Mouse (Mus musculus): ENCODE measurements around the gene Ncoa5. TPM values are rescaled to one million over a fixed set of nuclear protein-coding genes. Genes with fewer than 3 reads are reported as not detected.
A peak's percentile ranks its signal among the peaks of the same experiment; 100 is the strongest.

Ncoa5 gene
- polyA plus RNA-seq, 1 experiment from 2014 or later, result 49.5 TPM

DNA sequence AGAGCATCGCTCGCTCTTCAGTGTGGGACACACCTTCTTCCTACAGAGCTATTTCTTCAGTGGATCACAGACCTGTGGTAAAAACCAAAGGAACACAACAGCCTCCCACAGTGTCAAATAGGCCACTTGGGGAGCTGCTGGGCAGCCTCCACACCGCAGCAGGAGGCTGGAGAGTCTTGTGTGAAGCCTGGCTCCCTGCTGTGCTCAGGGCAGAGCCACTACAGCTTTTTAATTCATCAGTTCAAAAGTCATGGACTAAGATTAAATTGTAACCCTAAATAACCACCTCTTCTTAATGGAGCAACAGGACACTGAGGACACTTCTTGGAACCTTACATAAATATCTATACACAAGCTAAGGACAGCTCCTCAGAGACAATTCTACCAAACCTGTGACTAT lies 31.6 kb downstream of the Ncoa5 start:
- Histone ChIP-seq H3K9ac (ENCODE audit: low read length) (no peak overlapping the region), H3K4me3 (replicated peaks; ENCODE audit: low read length) (no peak overlapping the region), H3K36me3 (ENCODE audit: control insufficient read depth, insufficient read depth, low read length) (peaks cover 17% of the 10 kb centered on the region), H3K4me1 (ENCODE audit: control insufficient read depth, insufficient read depth, low read length) (peaks cover 7% of the 10 kb centered on the region), H3K27me3 (ENCODE audit: control insufficient read depth, insufficient read depth, low read length) (peaks cover 8% of the 10 kb centered on the region), H3K4me2 (ENCODE audit: low read depth, low read length) (no peak overlapping the region), H3K9me3 (replicated peaks; ENCODE audit: control insufficient read depth, low read length) (no peaks in the 10 kb centered on the region), H3K27ac (ENCODE audit: low read length) (no peak overlapping the region)
- 84% methylated on average over 3 of the region's 3 CpGs for WGBS
- ATAC-seq (ENCODE audit: insufficient read depth, low FRiP score), result no peak

DNA sequence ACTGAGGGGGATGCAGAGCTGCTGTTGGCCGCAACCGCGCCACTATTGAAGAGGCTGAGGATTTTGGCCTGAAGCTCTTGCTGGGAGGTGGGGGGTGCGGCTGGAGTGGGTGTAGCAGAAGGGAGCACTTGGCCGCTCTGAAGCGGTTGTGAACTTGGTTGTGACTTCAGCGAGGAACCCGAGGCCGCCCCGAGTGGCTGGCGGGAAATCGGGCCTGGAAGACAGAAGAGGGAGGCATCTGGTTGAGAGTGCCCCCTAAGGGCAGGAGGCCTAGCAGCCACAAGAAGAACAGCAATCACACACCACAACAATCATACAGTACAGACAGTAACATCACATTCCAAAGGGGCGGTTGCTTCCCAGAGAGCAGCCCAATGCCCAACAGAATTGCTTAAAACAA lies 32.7 kb downstream of the Ncoa5 start:
- no peak overlapping the region for H3K27ac ChIP-seq (ENCODE audit: low read length)
- peaks cover 16% of the 10 kb centered on the region for H3K27me3 ChIP-seq (ENCODE audit: control insufficient read depth, insufficient read depth, low read length)
- no peak overlapping the region for H3K9ac ChIP-seq (ENCODE audit: low read length)
- ATAC-seq (ENCODE audit: insufficient read depth, low FRiP score), result no peak
- H3K4me2 ChIP-seq (ENCODE audit: low read depth, low read length), result no peak overlapping the region
- WGBS, result 92% methylated on average over 13 of the region's 13 CpGs
- H3K4me3 ChIP-seq (replicated peaks; ENCODE audit: low read length), result no peak overlapping the region
- H3K9me3 ChIP-seq (replicated peaks; ENCODE audit: control insufficient read depth, low read length), result no peaks in the 10 kb centered on the region
- peaks cover 16% of the 10 kb centered on the region for H3K4me1 ChIP-seq (ENCODE audit: control insufficient read depth, insufficient read depth, low read length)
- H3K36me3 ChIP-seq (ENCODE audit: control insufficient read depth, insufficient read depth, low read length), result peaks cover 9% of the 10 kb centered on the region

GRCm38 (mm10) chr2:164997721-164998428 lies 36.8 kb downstream of the Ncoa5 start:
- Histone ChIP-seq H3K4me2 (ENCODE audit: low read depth, low read length) (peak overlapping the region; percentile 62), H3K9ac (ENCODE audit: low read length) (peak overlapping the region; percentile 15), H3K9me3 (replicated peaks; ENCODE audit: control insufficient read depth, low read length) (no peaks in the 10 kb centered on the region), H3K27ac (ENCODE audit: low read length) (no peak overlapping the region), H3K27me3 (ENCODE audit: control insufficient read depth, insufficient read depth, low read length) (peaks cover 29% of the 10 kb centered on the region), H3K4me1 (ENCODE audit: control insufficient read depth, insufficient read depth, low read length) (peaks cover 16% of the 10 kb centered on the region), H3K36me3 (ENCODE audit: control insufficient read depth, insufficient read depth, low read length) (peaks cover 4% of the 10 kb centered on the region), H3K4me3 (replicated peaks; ENCODE audit: low read length) (peak overlapping the region; percentile 39)
- WGBS, result under 1% methylated on average over 52 of the region's 52 CpGs
- ATAC-seq (ENCODE audit: insufficient read depth, low FRiP score), result 0 out of 2 replicates have a peak, but pooled peaks have one; percentile 20

DNA sequence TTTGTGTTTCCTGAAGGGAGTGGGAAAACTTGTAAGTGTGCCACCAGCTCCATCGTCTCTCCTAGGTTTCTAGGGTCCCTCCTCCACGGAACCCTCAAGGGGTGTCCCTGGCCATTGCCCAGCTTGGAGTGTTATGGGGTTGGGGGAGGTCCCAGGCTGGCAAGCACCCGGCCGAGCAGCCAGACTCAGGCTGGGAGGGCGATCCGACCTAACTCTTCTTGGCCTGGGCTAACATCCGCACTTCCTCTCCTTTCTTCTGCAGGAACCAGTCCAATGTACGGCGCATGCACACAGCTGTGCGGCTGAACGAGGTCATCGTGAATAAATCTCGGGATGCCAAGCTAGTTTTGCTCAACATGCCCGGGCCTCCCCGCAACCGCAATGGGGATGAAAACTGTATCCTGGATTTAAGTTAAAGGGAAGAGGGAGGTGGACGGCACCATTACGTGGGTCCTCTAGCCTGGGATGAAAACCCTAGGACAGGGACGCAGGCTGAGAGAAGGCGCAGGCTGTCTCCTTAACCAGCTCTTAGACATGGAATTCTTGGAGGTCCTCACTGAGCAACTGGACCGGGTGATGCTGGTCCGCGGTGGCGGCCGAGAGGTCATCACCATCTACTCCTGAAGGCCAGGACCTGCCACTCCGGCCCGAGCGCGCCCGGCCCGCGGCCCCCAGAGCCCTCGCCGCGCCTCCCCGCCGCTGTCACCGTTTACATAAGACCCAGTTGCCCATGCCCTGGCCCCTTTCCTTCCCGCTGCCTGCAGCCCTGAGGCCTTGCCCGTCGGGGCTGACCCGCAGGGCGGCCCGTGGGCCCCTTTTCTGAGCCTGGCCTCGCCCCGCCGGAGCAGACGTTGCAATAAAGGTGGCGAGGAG lies 37.6 kb downstream of the Ncoa5 start:
- Histone ChIP-seq H3K4me3 (replicated peaks; ENCODE audit: low read length) (peak overlapping the region; percentile 39), H3K27ac (ENCODE audit: low read length) (no peak overlapping the region), H3K4me2 (ENCODE audit: low read depth, low read length) (peak overlapping the region; percentile 62), H3K9me3 (replicated peaks; ENCODE audit: control insufficient read depth, low read length) (no peaks in the 10 kb centered on the region), H3K36me3 (ENCODE audit: control insufficient read depth, insufficient read depth, low read length) (peaks cover 4% of the 10 kb centered on the region), H3K27me3 (ENCODE audit: control insufficient read depth, insufficient read depth, low read length) (peaks cover 29% of the 10 kb centered on the region), H3K4me1 (ENCODE audit: control insufficient read depth, insufficient read depth, low read length) (peaks cover 16% of the 10 kb centered on the region), H3K9ac (ENCODE audit: low read length) (peak overlapping the region; percentile 15)
- WGBS, result 10% methylated on average over 49 of the region's 49 CpGs
- no peak for ATAC-seq (ENCODE audit: insufficient read depth, low FRiP score)

- H3K27ac ChIP-seq (ENCODE audit: low read length), result no peak overlapping the region
- 77% methylated on average over 11 of the region's 11 CpGs for WGBS
- no peak for ATAC-seq (ENCODE audit: insufficient read depth, low FRiP score)
- H3K4me2 ChIP-seq (ENCODE audit: low read depth, low read length), result no peak overlapping the region
- H3K4me3 ChIP-seq (replicated peaks; ENCODE audit: low read length), result no peak overlapping the region
- H3K9me3 ChIP-seq (replicated peaks; ENCODE audit: control insufficient read depth, low read length), result no peaks in the 10 kb centered on the region
- peaks cover 29% of the 10 kb centered on the region for H3K27me3 ChIP-seq (ENCODE audit: control insufficient read depth, insufficient read depth, low read length)
- no peak overlapping the region for H3K9ac ChIP-seq (ENCODE audit: low read length)
- no peaks in the 10 kb centered on the region; the same call in 1 of the 2 replicates for H3K36me3 ChIP-seq (ENCODE audit: control insufficient read depth, insufficient read depth, low read length)
- H3K4me1 ChIP-seq (ENCODE audit: control insufficient read depth, insufficient read depth, low read length), result peaks cover 16% of the 10 kb centered on the region
Observed at GRCm38 (mm10) chr2:164995976-164996375, 38.7 kb downstream of the Ncoa5 start.

GRCm38 (mm10) chr2:164994659-164995428 lies 39.8 kb downstream of the Ncoa5 start:
- Histone ChIP-seq H3K9me3 (replicated peaks; ENCODE audit: control insufficient read depth, low read length) (no peaks in the 10 kb centered on the region), H3K4me3 (replicated peaks; ENCODE audit: low read length) (no peak overlapping the region), H3K36me3 (ENCODE audit: control insufficient read depth, insufficient read depth, low read length) (no peaks in the 10 kb centered on the region), H3K4me2 (ENCODE audit: low read depth, low read length) (no peak overlapping the region), H3K27ac (ENCODE audit: low read length) (no peak overlapping the region), H3K4me1 (ENCODE audit: control insufficient read depth, insufficient read depth, low read length) (peaks cover 16% of the 10 kb centered on the region), H3K9ac (ENCODE audit: low read length) (no peak overlapping the region), H3K27me3 (ENCODE audit: control insufficient read depth, insufficient read depth, low read length) (peaks cover 29% of the 10 kb centered on the region)
- no peak for ATAC-seq (ENCODE audit: insufficient read depth, low FRiP score)
- WGBS, result 53% methylated on average over 21 of the region's 21 CpGs

GRCm38 (mm10) chr2:164994156-164994555 lies 40.5 kb downstream of the Ncoa5 start:
- Histone ChIP-seq H3K27ac (ENCODE audit: low read length) (no peak overlapping the region), H3K36me3 (ENCODE audit: control insufficient read depth, insufficient read depth, low read length) (no peaks in the 10 kb centered on the region), H3K27me3 (ENCODE audit: control insufficient read depth, insufficient read depth, low read length) (peaks cover 29% of the 10 kb centered on the region), H3K9me3 (replicated peaks; ENCODE audit: control insufficient read depth, low read length) (no peaks in the 10 kb centered on the region), H3K4me3 (replicated peaks; ENCODE audit: low read length) (no peak overlapping the region), H3K4me1 (ENCODE audit: control insufficient read depth, insufficient read depth, low read length) (peaks cover 16% of the 10 kb centered on the region), H3K4me2 (ENCODE audit: low read depth, low read length) (no peak overlapping the region), H3K9ac (ENCODE audit: low read length) (no peak overlapping the region)
- 87% methylated on average over 11 of the region's 11 CpGs for WGBS
- ATAC-seq (ENCODE audit: insufficient read depth, low FRiP score), result no peak

GRCm38 (mm10) chr2:164991808-164992207 lies 42.9 kb downstream of the Ncoa5 start:
- peaks cover 12% of the 10 kb centered on the region; the same call in 1 of the 2 replicates for H3K27me3 ChIP-seq (ENCODE audit: control insufficient read depth, insufficient read depth, low read length)
- H3K4me3 ChIP-seq (replicated peaks; ENCODE audit: low read length), result no peak overlapping the region
- ATAC-seq (ENCODE audit: insufficient read depth, low FRiP score), result no peak
- H3K4me2 ChIP-seq (ENCODE audit: low read depth, low read length), result no peak overlapping the region
- H3K36me3 ChIP-seq (ENCODE audit: control insufficient read depth, insufficient read depth, low read length), result no peaks in the 10 kb centered on the region
- H3K27ac ChIP-seq (ENCODE audit: low read length), result no peak overlapping the region
- 27% methylated on average over 10 of the region's 10 CpGs for WGBS
- no peak overlapping the region for H3K9ac ChIP-seq (ENCODE audit: low read length)
- no peaks in the 10 kb centered on the region for H3K9me3 ChIP-seq (replicated peaks; ENCODE audit: control insufficient read depth, low read length)
- H3K4me1 ChIP-seq (ENCODE audit: control insufficient read depth, insufficient read depth, low read length), result no peaks in the 10 kb centered on the region

Data from stomach, embryonic 16.5 days (tissue).